Mouse (Mus musculus): ENCODE measurements at regions not wholly inside any gene's neighbourhood (a gene's known extent, or its start where the extent isn't known, plus 50 kb on each side); places are given as distances from the start of the nearest gene placed in this dataset.

GRCm38 (mm10) chr1:92731353-92732282, 83.0 kb upstream of the Otos start:
- Histone ChIP-seq H3K4me1 (ENCODE audit: control insufficient read depth, insufficient read depth, low read length) (peaks cover 3% of the 10 kb centered on the region; the same call in 1 of the 2 replicates), H3K27me3 (ENCODE audit: control insufficient read depth, insufficient read depth, low read length) (no peaks in the 10 kb centered on the region), H3K27ac (replicated peaks; ENCODE audit: low read depth, low read length) (no peak overlapping the region), H3K4me2 (replicated peaks; ENCODE audit: low read depth, low read length, severe bottlenecking) (no peak overlapping the region), H3K36me3 (ENCODE audit: control insufficient read depth, insufficient read depth, low read length) (no peaks in the 10 kb centered on the region), H3K4me3 (replicated peaks; ENCODE audit: low read length) (no peak overlapping the region), H3K9me3 (ENCODE audit: control insufficient read depth, low read length) (no peaks in the 10 kb centered on the region), H3K9ac (ENCODE audit: low read depth, low read length, severe bottlenecking) (no peak overlapping the region)
- 74% methylated on average over 11 of the region's 11 CpGs for WGBS
- TF ChIP-seq POLR2A (IDR thresholded peaks at IDR 0.05; ENCODE audit: borderline replicate concordance, extremely low read depth, insufficient read depth, insufficient read length), result no peak
- DNase-seq (ENCODE audit: low spot score) (no peak), ATAC-seq (ENCODE audit: low FRiP score, low read depth) (no peak)

GRCm38 (mm10) chr1:92730576-92730975, 81.9 kb upstream of the Otos start:
- Histone ChIP-seq H3K36me3 (ENCODE audit: control insufficient read depth, insufficient read depth, low read length) (no peaks in the 10 kb centered on the region), H3K27ac (replicated peaks; ENCODE audit: low read depth, low read length) (no peak overlapping the region), H3K27me3 (ENCODE audit: control insufficient read depth, insufficient read depth, low read length) (no peaks in the 10 kb centered on the region), H3K4me3 (replicated peaks; ENCODE audit: low read length) (no peak overlapping the region), H3K9ac (ENCODE audit: low read depth, low read length, severe bottlenecking) (no peak overlapping the region), H3K4me1 (ENCODE audit: control insufficient read depth, insufficient read depth, low read length) (peaks cover 3% of the 10 kb centered on the region; the same call in 1 of the 2 replicates), H3K4me2 (replicated peaks; ENCODE audit: low read depth, low read length, severe bottlenecking) (no peak overlapping the region), H3K9me3 (ENCODE audit: control insufficient read depth, low read length) (no peaks in the 10 kb centered on the region)
- no peak for TF ChIP-seq POLR2A (IDR thresholded peaks at IDR 0.05; ENCODE audit: borderline replicate concordance, extremely low read depth, insufficient read depth, insufficient read length)
- WGBS, result 47% methylated on average over 6 of the region's 6 CpGs
- ATAC-seq (ENCODE audit: low FRiP score, low read depth), result no peak
- peak; percentile 29 for DNase-seq (ENCODE audit: low spot score)

- WGBS, result 63% methylated on average over 4 of the region's 4 CpGs
- Histone ChIP-seq H3K4me1 (ENCODE audit: control insufficient read depth, insufficient read depth, low read length) (peaks cover 3% of the 10 kb centered on the region; the same call in 1 of the 2 replicates), H3K36me3 (ENCODE audit: control insufficient read depth, insufficient read depth, low read length) (no peaks in the 10 kb centered on the region), H3K27ac (replicated peaks; ENCODE audit: low read depth, low read length) (no peak overlapping the region), H3K9me3 (ENCODE audit: control insufficient read depth, low read length) (no peaks in the 10 kb centered on the region), H3K4me3 (replicated peaks; ENCODE audit: low read length) (no peak overlapping the region), H3K27me3 (ENCODE audit: control insufficient read depth, insufficient read depth, low read length) (no peaks in the 10 kb centered on the region), H3K9ac (ENCODE audit: low read depth, low read length, severe bottlenecking) (no peak overlapping the region), H3K4me2 (replicated peaks; ENCODE audit: low read depth, low read length, severe bottlenecking) (no peak overlapping the region)
- DNase-seq (ENCODE audit: low spot score) (no peak), ATAC-seq (ENCODE audit: low FRiP score, low read depth) (no peak)
- TF ChIP-seq POLR2A (IDR thresholded peaks at IDR 0.05; ENCODE audit: borderline replicate concordance, extremely low read depth, insufficient read depth, insufficient read length), result no peak
Measured at GRCm38 (mm10) chr1:92727961-92728360, 79.3 kb upstream of the Otos start.

GRCm38 (mm10) chr1:92727371-92727770, 78.7 kb upstream of the Otos start:
- 63% methylated on average over 6 of the region's 6 CpGs for WGBS
- Histone ChIP-seq H3K27me3 (ENCODE audit: control insufficient read depth, insufficient read depth, low read length) (no peaks in the 10 kb centered on the region), H3K4me1 (ENCODE audit: control insufficient read depth, insufficient read depth, low read length) (peaks cover 3% of the 10 kb centered on the region; the same call in 1 of the 2 replicates), H3K4me2 (replicated peaks; ENCODE audit: low read depth, low read length, severe bottlenecking) (no peak overlapping the region), H3K9me3 (ENCODE audit: control insufficient read depth, low read length) (no peaks in the 10 kb centered on the region), H3K27ac (replicated peaks; ENCODE audit: low read depth, low read length) (no peak overlapping the region), H3K36me3 (ENCODE audit: control insufficient read depth, insufficient read depth, low read length) (no peaks in the 10 kb centered on the region), H3K9ac (ENCODE audit: low read depth, low read length, severe bottlenecking) (no peak overlapping the region), H3K4me3 (replicated peaks; ENCODE audit: low read length) (no peak overlapping the region)
- ATAC-seq (ENCODE audit: low FRiP score, low read depth) (no peak), DNase-seq (ENCODE audit: low spot score) (no peak)
- TF ChIP-seq POLR2A (IDR thresholded peaks at IDR 0.05; ENCODE audit: borderline replicate concordance, extremely low read depth, insufficient read depth, insufficient read length), result no peak

- no peak for DNase-seq (ENCODE audit: low spot score)
- Histone ChIP-seq H3K27me3 (ENCODE audit: control insufficient read depth, insufficient read depth, low read length) (no peaks in the 10 kb centered on the region), H3K27ac (replicated peaks; ENCODE audit: low read depth, low read length) (no peak overlapping the region), H3K9ac (ENCODE audit: low read depth, low read length, severe bottlenecking) (no peak overlapping the region), H3K9me3 (ENCODE audit: control insufficient read depth, low read length) (no peaks in the 10 kb centered on the region), H3K4me1 (ENCODE audit: control insufficient read depth, insufficient read depth, low read length) (peaks cover 3% of the 10 kb centered on the region; the same call in 1 of the 2 replicates), H3K36me3 (ENCODE audit: control insufficient read depth, insufficient read depth, low read length) (no peaks in the 10 kb centered on the region), H3K4me3 (replicated peaks; ENCODE audit: low read length) (no peak overlapping the region), H3K4me2 (replicated peaks; ENCODE audit: low read depth, low read length, severe bottlenecking) (no peak overlapping the region)
- no peak for ATAC-seq (ENCODE audit: low FRiP score, low read depth)
- WGBS, result 82% methylated on average over 6 of the region's 6 CpGs
- no peak for TF ChIP-seq POLR2A (IDR thresholded peaks at IDR 0.05; ENCODE audit: borderline replicate concordance, extremely low read depth, insufficient read depth, insufficient read length)
Measured at GRCm38 (mm10) chr1:92726341-92726740, 77.7 kb upstream of the Otos start.
